Mouse (Mus musculus) heart, adult 2 months (tissue): Measurements from ENCODE around the gene Smim22. TPM values are rescaled to one million over a fixed set of nuclear protein-coding genes. Genes with fewer than 3 reads are reported as not detected.

ENCODE experiments used
- DNase-seq, 2 experiments: peaks; one replicate each; pipeline ENCODE4 v3.0.0; 2021
- H3K27ac ChIP-seq: fragments of 200-600 bp; 2 replicates; pipeline ENCODE4 v1.8.1; 2022
- H3K27me3 ChIP-seq: fragments of 200-500 bp; 2 replicates; pipeline ENCODE4 v1.6.1; 2012; ENCODE audit warnings: mild to moderate bottlenecking, low read length, inconsistent platforms, mixed read lengths; ENCODE audit not compliant: control insufficient read depth, insufficient read depth
- H3K36me3 ChIP-seq: fragments of 200-500 bp; 2 replicates; pipeline ENCODE4 v1.6.1; 2012; ENCODE audit warnings: low read length, inconsistent platforms; ENCODE audit not compliant: control insufficient read depth, insufficient read depth
- H3K4me1 ChIP-seq: fragments of 200-500 bp; 2 replicates; pipeline ENCODE4 v1.6.1; 2011; ENCODE audit warnings: low read length; ENCODE audit not compliant: control insufficient read depth, insufficient read depth
- H3K4me3 ChIP-seq: fragments of 200-600 bp; 2 replicates; pipeline ENCODE4 v1.8.1; 2022
- H3K79me2 ChIP-seq: fragments of 200-500 bp; replicated peaks from 2 replicates; pipeline ENCODE4 v1.6.1; 2012; ENCODE audit warnings: mild to moderate bottlenecking, inconsistent platforms, low read length, moderate library complexity, mixed read lengths; ENCODE audit not compliant: control insufficient read depth, insufficient read depth
- H3K9ac ChIP-seq: fragments of 200-500 bp; 2 replicates; pipeline ENCODE4 v1.6.1; 2012; ENCODE audit warnings: low read depth, mild to moderate bottlenecking, control low read depth, inconsistent platforms, low read length, mixed read lengths
- CTCF ChIP-seq: fragments of 200-600 bp; IDR thresholded peaks from 2 replicates; pipeline ENCODE4 v1.8.1; 2022; ENCODE audit warnings: antibody characterized with exemption, mild to moderate bottlenecking, moderate library complexity
- EP300 ChIP-seq: fragments of 200-500 bp; IDR thresholded peaks from 2 replicates; pipeline ENCODE4 v1.6.1; 2011; ENCODE audit warnings: low read depth, low read length, control low read depth; ENCODE audit not compliant: insufficient read depth
- POLR2A ChIP-seq: fragments of 200-500 bp; IDR thresholded peaks from 2 replicates; pipeline ENCODE4 v1.6.1; 2011; ENCODE audit warnings: mild to moderate bottlenecking, low read depth, low read length, control low read depth; ENCODE audit not compliant: insufficient read depth
- WGBS: fragments of 180-500 bp; shearing (Covaris S2); methylation state at CpG from one replicate; pipeline ENCODE4 v1.1.7; 2018; 5-methylcytosine and 5-hydroxymethylcytosine counted together
- intact Hi-C: fragments of 180-260 bp; cut with DNase I; formaldehyde crosslinking; loops from one replicate; pipeline ENCODE4 v1.15.1; 2025
- polyA plus RNA-seq: library from polyadenylated mRNA; depleted of rRNA; stranded (reverse); fragments of >200 nt; gene quantifications from 2 replicates; pipeline ENCODE4 v1.2.3, GENCODE M21; 2012
- total RNA-seq, 2 experiments: library from RNA; stranded (reverse); gene quantifications; 2 replicates each; pipeline ENCODE4 v1.2.3; 2021

Smim22 gene
- total and polyA plus RNA-seq, 3 experiments, result 2.1 TPM; not detected in 2

DNA sequence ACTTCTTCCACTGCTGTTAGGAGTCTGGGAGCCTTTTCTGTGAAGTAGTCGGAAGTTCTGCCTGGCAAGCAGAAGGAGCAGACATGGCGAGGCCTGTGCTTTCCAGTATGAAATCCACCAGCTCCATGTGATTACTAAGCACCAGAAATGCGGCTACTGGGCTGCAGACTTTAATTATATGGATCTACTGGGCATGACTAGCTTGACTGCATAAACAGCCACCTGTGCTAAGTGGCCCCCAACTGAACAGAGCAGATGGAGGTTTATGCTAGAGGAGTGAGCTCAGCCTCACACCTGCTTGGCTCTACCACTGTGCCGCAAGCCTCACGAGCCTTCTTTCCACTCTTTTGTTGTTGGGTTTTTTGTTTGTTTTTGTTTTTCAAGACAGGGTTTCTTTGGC, 32.6 kb upstream of the Smim22 start:
- TF ChIP-seq POLR2A (no peak), CTCF (no peak), EP300 (no peak)
- Histone ChIP-seq H3K27ac (no peak overlapping the region), H3K9ac (no peak overlapping the region), H3K4me1 (no peaks in the 10 kb centered on the region), H3K4me3 (no peak overlapping the region), H3K79me2 (no peaks in the 10 kb centered on the region), H3K27me3 (no peaks in the 10 kb centered on the region), H3K36me3 (no peaks in the 10 kb centered on the region)
- intact Hi-C loops, result no loop called here
- WGBS, result 90% methylated on average over 5 of the region's 5 CpGs
- DNase-seq, result no peak

DNA sequence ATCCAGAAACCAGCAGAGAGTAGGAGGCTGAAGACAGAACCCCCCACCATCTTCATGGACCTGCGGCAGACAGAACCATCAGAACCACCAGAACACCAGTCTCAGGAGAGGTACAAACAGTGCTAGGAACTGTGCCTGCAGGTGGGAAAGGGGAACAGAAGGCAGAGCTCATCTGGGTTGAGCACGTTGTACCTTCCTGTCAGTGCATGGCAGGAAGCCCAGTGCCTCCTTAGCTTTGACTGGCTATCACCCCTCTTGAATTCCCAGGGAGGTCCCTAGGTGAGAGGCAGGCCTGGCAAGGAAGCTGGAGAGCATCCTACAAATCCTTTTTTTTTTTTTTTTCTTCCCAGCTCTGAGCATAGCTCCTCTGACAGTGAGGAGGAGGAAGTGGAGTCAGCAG, 30.9 kb upstream of the Smim22 start:
- no peak for TF ChIP-seq EP300
- TF ChIP-seq CTCF, result no peak
- TF ChIP-seq POLR2A, result no peak
- H3K4me1 ChIP-seq, result no peaks in the 10 kb centered on the region
- no peaks in the 10 kb centered on the region for H3K27me3 ChIP-seq
- H3K79me2 ChIP-seq, result no peaks in the 10 kb centered on the region
- intact Hi-C loops, result no loop called here
- H3K36me3 ChIP-seq, result no peaks in the 10 kb centered on the region
- DNase-seq, result no peak
- 46% methylated on average over 2 of the region's 2 CpGs for WGBS
- no peak overlapping the region for H3K9ac ChIP-seq
- no peak overlapping the region for H3K4me3 ChIP-seq
- H3K27ac ChIP-seq, result no peak overlapping the region

DNA sequence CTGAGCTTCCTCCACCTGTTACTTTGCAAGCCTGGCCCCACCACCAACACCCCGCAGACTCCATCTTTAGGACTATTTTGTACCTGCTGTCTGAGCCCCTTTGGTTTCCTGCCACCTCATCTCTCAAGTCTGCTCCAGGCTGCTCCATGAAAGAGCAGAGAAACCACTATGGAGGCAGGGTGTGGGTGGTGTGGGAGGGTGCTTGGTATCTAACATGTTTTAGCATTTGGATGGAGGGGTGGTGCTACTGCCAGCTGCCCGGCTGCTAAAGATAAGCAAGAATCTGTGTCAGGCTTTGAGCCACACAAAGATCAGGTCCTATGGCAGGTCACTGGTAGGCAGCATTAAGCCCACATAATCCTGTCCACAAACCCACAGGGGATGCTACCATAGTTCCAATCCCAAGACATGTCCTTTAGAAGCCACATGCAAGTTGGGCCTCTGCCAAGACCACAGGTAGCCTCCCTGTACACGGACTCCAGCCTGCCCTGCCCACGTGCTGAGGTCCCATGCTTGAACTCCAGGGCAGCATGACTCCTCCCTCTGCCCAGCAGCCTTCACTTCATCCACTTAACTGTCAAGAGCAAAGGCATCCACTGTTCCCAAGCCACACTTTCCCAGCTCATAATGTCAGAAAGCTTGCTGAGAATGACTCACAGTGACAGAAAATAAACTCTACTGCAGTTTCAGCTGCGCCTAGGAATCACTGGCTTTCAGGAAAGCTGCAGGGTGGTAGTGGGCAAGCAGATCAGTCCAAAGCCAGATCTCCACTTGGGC, 28.6 kb upstream of the Smim22 start:
- 33% methylated on average over 5 of the region's 5 CpGs for WGBS
- H3K79me2 ChIP-seq, result no peaks in the 10 kb centered on the region
- DNase-seq, result no peak
- H3K4me3 ChIP-seq, result no peak overlapping the region
- no peaks in the 10 kb centered on the region for H3K4me1 ChIP-seq
- no peak overlapping the region for H3K27ac ChIP-seq
- no peaks in the 10 kb centered on the region for H3K36me3 ChIP-seq
- no peaks in the 10 kb centered on the region for H3K27me3 ChIP-seq
- intact Hi-C loops, result no loop called here
- TF ChIP-seq CTCF (no peak), POLR2A (no peak), EP300 (no peak)
- H3K9ac ChIP-seq, result no peak overlapping the region

DNA sequence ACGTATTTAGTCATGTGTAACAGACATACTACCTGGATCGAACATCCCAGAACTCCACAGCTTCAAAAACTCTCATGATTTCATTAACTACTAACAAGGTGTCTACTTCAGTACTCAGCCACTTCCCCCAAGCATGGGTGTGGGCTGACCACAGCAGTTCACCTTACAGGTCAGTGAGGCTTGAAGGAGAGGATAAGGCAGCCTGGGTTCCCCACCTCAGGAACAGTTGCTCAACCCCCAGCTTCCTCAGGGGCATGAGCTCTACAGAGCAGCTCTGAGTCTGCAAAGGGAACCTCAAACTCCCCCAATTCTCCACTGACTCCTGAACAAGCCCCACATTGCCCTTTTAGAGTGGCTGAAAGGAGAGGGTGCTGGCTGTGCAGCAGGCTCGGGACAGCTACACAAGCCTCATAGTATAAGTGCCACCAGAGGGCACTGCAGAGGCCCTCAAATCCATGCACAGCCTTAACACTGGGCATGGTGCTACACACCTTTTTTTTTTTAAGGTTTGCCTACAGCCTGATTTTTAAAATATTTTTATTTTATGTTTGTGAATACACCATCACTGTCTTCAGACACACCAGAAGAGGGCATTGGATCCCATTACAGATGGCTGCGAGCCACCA, 27.2 kb upstream of the Smim22 start:
- Histone ChIP-seq H3K4me3 (no peak overlapping the region), H3K9ac (no peak overlapping the region), H3K36me3 (no peaks in the 10 kb centered on the region), H3K27ac (no peak overlapping the region), H3K79me2 (no peaks in the 10 kb centered on the region), H3K27me3 (no peaks in the 10 kb centered on the region), H3K4me1 (no peaks in the 10 kb centered on the region)
- WGBS, result 72% methylated on average over 4 of the region's 4 CpGs
- no peak for DNase-seq
- TF ChIP-seq EP300, result no peak
- TF ChIP-seq CTCF, result peak; percentile 80
- intact Hi-C loops, result loop anchor here (1.0 kb wide), 1 partner anchor 165 kb away; no protein-coding TSS in a partner anchor

DNA sequence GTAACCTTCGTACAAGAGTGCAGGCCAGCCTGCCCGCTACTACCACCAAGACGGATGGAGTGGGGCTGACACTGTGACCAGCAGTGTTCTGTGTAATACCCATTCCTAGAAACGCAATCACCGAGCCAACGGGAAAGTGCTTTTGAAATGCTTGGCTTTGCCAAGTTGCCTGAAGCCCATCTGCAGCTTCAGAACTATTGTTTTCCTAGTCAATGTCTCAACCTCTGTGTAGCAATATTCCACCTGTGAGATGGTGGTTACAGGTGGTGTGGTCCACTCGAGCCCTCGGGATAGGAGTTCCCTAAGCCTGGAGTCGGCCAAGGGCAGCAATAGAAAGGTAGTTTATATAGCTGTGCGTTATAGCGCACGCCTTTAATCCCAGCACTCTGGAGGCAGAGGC, 22.4 kb upstream of the Smim22 start:
- Histone ChIP-seq H3K36me3 (no peaks in the 10 kb centered on the region), H3K9ac (no peak overlapping the region), H3K4me1 (no peaks in the 10 kb centered on the region), H3K4me3 (no peak overlapping the region), H3K79me2 (no peaks in the 10 kb centered on the region), H3K27me3 (no peaks in the 10 kb centered on the region), H3K27ac (no peak overlapping the region)
- no peak for DNase-seq
- no peak for TF ChIP-seq EP300
- TF ChIP-seq POLR2A, result no peak
- TF ChIP-seq CTCF, result no peak
- intact Hi-C loops, result no loop called here
- WGBS, result 93% methylated on average over 12 of the region's 12 CpGs

DNA sequence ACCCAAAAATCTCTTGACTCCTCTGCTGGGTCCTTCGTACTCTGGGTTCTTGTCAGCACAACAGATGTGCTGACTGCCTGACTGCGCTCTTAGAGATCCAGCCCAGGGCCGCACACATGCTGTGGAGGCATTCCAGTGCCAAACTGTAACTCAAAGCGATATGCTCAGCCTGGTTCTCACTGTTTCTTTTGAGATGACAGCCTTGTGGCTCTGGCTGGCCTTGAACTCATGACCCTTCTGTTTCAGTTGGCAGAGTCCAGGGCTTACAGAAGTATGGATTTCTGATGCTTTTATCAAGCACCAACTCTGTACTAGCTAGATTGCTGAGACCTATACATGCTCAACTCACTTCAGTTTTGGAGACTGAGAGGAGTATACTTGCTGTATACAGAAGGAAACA, 13.8 kb upstream of the Smim22 start:
- no peaks in the 10 kb centered on the region for H3K36me3 ChIP-seq
- no peak overlapping the region for H3K4me3 ChIP-seq
- no peak for DNase-seq
- intact Hi-C loops, result no loop called here
- no peak overlapping the region for H3K9ac ChIP-seq
- H3K27me3 ChIP-seq, result no peaks in the 10 kb centered on the region
- H3K27ac ChIP-seq, result no peak overlapping the region
- 77% methylated on average over 4 of the region's 4 CpGs for WGBS
- H3K4me1 ChIP-seq, result peaks cover 2% of the 10 kb centered on the region
- TF ChIP-seq CTCF (no peak), EP300 (no peak), POLR2A (no peak)
- H3K79me2 ChIP-seq, result no peaks in the 10 kb centered on the region
